Mouse (Mus musculus) urinary bladder, postnatal 10 days (tissue): ENCODE data around the gene Ssr1.

Source experiments
- DNase-seq: peaks from one replicate; pipeline ENCODE4 v3.0.0; 2022; ENCODE audit warnings: low spot score

The Ssr1 gene

DNA sequence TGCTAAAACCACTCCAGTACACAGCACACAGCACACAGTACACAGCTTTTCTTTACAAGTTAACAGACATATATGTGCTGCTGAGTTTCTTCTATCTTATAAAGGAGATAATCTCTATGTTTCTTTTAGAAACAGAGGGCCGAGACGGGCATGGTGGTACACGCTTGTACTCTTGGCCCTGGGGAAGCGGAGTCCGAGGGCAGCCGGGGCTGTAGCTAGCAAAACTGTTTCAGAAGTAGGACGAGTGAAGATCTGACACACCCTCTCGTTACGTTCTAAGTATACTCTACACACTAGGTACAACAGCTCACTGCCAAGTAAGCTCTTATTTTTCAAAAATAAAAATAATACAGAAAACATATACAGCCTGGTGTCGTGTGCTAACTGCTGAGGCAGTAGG lies 13.7 kb downstream of the Ssr1 start:
- no peak for DNase-seq

- DNase-seq, result no peak
Measured at GRCm38 (mm10) chr13:37979506-37979905, 14.5 kb downstream of the Ssr1 start.

DNA sequence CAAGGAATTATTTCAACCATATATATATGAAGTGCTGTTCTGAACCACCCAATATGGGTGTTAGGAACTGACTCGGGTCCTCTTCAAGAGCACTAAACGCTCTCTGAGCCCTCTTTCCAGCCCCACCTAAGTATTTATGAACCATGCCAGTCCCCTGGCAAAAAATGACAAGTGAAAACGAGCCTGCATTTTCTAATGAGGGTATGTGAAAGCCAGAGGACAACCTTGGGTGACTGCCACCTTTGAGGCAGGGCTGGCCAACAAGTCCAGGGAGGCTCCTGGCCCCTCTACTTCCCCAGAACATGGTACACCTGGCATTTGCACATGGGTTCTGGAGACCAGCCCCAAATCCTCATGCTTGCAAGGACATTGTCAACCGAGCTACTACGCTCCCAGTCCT lies 19.3 kb downstream of the Ssr1 start:
- no peak for DNase-seq

DNA sequence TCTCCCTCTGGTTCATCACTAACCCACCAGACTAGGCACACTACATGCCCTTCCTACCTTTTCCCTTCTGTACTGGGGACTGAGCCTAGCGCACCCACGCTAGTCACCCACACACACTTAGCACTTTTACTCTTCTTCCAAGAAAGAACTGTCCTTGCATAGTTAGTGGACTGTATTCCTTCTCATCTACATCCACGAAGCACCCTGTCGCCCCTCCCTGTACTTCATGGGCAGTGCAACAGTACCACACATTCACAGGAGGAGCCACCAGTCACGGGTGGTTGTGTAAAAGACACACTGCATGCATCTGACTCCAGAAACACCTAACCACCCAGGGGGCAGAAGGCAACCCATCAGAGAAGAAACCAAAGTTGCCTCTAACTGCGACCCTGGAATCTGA lies 20.0 kb downstream of the Ssr1 start:
- DNase-seq, result no peak

- no peak for DNase-seq
Measured at GRCm38 (mm10) chr13:37970887-37971530, 23.0 kb downstream of the Ssr1 start.

- no peak for DNase-seq
Measured at GRCm38 (mm10) chr13:37969988-37970387, 24.0 kb downstream of the Ssr1 start.

DNA sequence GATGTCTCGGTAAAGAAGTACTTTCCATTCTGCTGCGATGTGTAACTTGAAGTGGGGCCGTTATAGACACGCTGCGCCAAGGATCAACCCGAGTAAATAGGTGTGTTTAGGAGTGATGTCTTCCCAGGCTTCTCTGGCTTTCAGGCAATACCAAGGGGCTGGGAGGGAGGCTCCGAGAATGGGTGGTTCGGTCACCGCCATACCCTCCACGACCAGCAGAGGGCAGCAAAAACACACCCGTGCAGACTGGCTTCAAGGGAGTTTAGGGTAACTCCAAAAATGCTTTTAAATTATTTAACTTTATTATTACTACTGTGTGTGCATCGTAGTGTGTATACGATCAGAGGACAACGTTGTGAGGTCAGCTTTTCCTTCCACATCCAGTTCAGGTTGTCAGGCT lies 24.7 kb downstream of the Ssr1 start:
- peak; percentile 71 for DNase-seq

GRCm38 (mm10) chr13:37967565-37967964 lies 26.5 kb downstream of the Ssr1 start:
- no peak for DNase-seq

DNA sequence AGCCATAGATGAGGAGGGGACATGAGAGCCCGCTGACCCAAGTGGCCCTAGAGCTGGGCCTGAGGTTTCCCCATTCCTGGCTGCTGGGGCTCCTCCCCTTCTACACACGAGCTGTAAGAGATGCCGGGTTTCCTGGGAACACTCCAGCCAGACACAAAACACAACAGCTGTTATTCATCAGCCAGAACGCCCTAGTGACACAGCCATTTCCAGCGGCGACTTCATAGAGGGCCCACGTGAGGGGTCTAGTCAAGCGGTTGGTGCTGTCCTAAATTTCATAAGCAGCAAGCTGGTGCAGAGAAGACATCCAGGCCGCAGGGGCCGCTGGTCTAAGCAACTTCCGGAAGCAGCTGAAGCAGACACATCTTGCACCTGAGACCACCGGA lies 27.0 kb downstream of the Ssr1 start:
- DNase-seq, result no peak

GRCm38 (mm10) chr13:37966256-37967051 lies 27.6 kb downstream of the Ssr1 start:
- no peak for DNase-seq

GRCm38 (mm10) chr13:37965126-37965914 lies 28.7 kb downstream of the Ssr1 start:
- DNase-seq, result no peak

GRCm38 (mm10) chr13:37964128-37965087 lies 29.6 kb downstream of the Ssr1 start:
- no peak for DNase-seq

GRCm38 (mm10) chr13:37963354-37964007 lies 30.5 kb downstream of the Ssr1 start:
- DNase-seq, result no peak

GRCm38 (mm10) chr13:37962541-37962940 lies 31.5 kb downstream of the Ssr1 start:
- no peak for DNase-seq

DNA sequence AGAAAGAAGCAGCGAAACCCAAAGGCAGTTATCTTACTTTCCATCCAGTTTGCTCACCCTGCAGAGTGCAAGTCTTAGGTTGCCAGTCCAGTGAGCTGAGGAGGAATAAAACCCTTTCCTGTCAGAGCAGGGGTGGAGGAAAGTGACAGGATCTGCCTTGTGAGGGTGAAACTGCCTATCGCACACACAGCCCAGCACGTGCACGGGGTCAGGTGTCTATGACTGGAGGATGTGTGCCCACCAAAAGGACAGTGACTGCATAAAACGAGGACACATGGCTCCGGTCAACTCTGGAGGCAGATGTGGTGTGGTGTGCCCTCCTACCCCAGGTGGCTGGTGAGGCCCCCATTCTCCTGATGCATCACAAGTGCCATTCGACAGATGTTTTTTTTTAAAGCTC lies 34.1 kb downstream of the Ssr1 start:
- DNase-seq, result no peak

DNA sequence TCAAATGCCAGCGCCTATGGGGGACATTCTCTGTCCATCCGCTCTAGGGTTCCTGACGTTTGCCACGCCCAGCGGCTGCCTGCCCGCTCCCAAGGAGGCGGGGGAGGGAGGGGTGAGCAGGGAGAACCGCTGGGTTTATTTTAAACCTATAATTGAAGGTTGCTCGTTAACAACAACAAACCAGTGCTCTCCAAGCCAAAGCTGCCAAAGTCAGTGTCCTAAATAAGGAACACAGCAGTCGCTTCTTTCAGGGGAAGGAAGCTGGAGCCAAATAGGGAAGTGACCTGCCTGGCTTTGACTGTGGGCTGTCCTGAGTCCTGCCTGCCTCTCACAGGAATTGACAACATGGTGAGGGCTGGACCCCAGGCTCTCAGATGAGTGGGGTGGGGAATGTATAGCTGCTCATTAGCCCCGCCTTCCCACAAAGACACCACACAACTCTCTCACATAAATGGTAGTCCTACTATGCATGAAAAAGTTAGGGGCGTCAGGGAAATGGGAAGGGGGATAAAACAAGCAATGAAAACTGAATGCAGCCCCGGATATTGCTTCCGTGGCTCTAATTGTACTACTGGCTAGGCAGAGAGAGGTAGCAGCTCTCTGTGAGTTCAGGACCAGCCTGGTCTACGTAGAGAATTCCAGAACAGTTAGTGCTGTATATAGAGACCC lies 34.6 kb downstream of the Ssr1 start:
- DNase-seq, result no peak

GRCm38 (mm10) chr13:37958498-37959238 lies 35.3 kb downstream of the Ssr1 start:
- no peak for DNase-seq

DNA sequence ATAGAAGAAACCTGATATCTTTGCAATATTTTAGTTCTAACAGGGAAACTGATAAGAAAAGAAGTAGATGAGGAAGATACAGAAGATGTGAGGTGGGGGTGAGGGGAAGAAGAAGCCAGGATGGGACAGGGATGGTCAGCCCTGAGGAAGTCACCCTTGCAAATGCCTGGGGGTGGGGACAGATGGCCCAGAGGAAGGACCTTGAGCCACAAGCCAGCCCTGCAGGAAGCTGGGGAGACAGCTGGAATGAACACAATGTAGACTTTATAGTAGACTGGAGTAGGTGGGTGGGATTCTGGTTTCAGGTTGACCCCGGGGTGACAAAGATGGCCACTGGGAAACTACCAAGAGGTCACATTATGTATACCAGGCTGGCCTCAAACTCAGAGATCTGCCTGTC lies 39.7 kb downstream of the Ssr1 start:
- peak; percentile 6 for DNase-seq

GRCm38 (mm10) chr13:37952981-37953380 lies 41.0 kb downstream of the Ssr1 start:
- DNase-seq, result peak; percentile 7

DNA sequence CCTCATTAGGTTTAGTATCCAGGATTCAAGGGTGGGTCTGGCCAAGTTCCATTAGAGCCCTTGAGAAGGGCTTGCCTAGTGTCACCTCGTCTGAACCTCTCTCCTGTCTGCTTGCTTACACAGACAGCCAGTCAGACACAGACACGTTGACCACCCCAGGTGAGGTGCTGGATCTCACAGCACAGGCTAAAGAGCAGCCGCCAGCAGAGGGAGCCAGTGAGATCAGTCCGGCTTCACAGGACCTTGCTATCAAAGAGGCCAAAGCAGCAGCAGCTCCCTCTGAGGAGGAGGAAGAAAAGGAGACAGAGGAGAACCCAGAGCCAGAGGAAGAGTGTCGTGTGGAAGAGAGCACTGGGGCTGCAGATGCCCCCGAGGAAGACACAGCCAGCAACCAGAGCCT lies 47.3 kb downstream of the Ssr1 start:
- peak; percentile 53 for DNase-seq
